Mouse (Mus musculus) kidney, embryonic 15.5 days (tissue): ENCODE measurements at regions not wholly inside any gene's neighbourhood (a gene's known extent, or its start where the extent isn't known, plus 50 kb on each side); places are given as distances from the start of the nearest gene placed in this dataset.

ENCODE experiments used
- ATAC-seq: fragments of 200-750 bp; cut with Nextera tagmentation; replicated peaks from 2 replicates; pipeline ENCODE4 v1.8.0; 2017; ENCODE audit warnings: moderate TSS enrichment; ENCODE audit not compliant: low FRiP score
- H3K27ac ChIP-seq: fragments of 300-500 bp; sonication (generic); 2 replicates; pipeline ENCODE4 v1.5.1; 2015; ENCODE audit warnings: mild to moderate bottlenecking, inconsistent platforms
- H3K27me3 ChIP-seq: fragments of 300-500 bp; sonication (generic); 2 replicates; pipeline ENCODE4 v1.6.1; 2015; ENCODE audit warnings: inconsistent platforms
- H3K36me3 ChIP-seq: fragments of 300-500 bp; sonication (generic); 2 replicates; pipeline ENCODE4 v1.6.1; 2015; ENCODE audit warnings: inconsistent platforms
- H3K4me1 ChIP-seq: fragments of 300-500 bp; sonication (generic); 2 replicates; pipeline ENCODE4 v1.6.1; 2015; ENCODE audit warnings: inconsistent platforms
- H3K4me2 ChIP-seq: fragments of 300-500 bp; sonication (generic); 2 replicates; pipeline ENCODE4 v1.6.1; 2015; ENCODE audit warnings: moderate library complexity, mild to moderate bottlenecking, inconsistent platforms
- H3K4me3 ChIP-seq: fragments of 300-500 bp; sonication (generic); replicated peaks from 2 replicates; pipeline ENCODE4 v1.5.1; 2015; ENCODE audit warnings: mild to moderate bottlenecking, inconsistent platforms
- H3K9ac ChIP-seq: fragments of 300-500 bp; sonication (generic); 2 replicates; pipeline ENCODE4 v1.6.1; 2015; ENCODE audit warnings: mild to moderate bottlenecking, inconsistent platforms
- H3K9me3 ChIP-seq: fragments of 300-500 bp; sonication (generic); replicated peaks from 2 replicates; pipeline ENCODE4 v1.6.1; 2016; ENCODE audit warnings: inconsistent platforms
- WGBS: fragments of 180-500 bp; shearing (Covaris S2); methylation state at CpG from one replicate; pipeline ENCODE4 v1.1.7; 2015; ENCODE audit warnings: mixed read lengths; 5-methylcytosine and 5-hydroxymethylcytosine counted together

GRCm38 (mm10) chr9:85439664-85440063, 112.5 kb upstream of the Tent5a start:
- no peak overlapping the region for H3K9ac ChIP-seq
- whole genome bisulfite sequencing = 51% methylated on average over 1 of the region's 1 CpGs
- H3K36me3 ChIP-seq = no peaks in the 10 kb centered on the region
- H3K4me2 ChIP-seq = no peak overlapping the region
- no peaks in the 10 kb centered on the region for H3K9me3 ChIP-seq
- no peak for ATAC-seq
- no peaks in the 10 kb centered on the region for H3K27me3 ChIP-seq
- no peaks in the 10 kb centered on the region for H3K4me1 ChIP-seq
- no peak overlapping the region for H3K27ac ChIP-seq
- no peak overlapping the region for H3K4me3 ChIP-seq

DNA sequence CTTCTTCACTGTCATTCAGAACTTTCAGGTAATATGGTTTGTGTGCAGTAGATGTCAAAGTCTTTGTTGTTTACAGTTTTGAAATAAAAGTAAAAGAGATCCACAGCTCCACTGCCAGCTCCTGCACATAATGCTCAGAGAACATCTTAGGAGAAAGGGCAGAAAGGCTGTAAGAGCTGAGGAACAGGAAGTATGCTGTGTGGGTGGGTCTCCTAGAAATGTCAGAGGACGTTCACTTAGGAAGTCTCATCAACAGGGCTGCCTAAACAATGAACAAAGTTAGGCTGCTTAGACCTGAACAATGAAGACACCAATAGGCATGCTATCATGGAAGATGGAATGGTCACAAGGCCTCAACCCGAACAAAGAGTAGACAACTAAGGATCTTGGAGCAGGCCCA, 105.1 kb upstream of the Tent5a start:
- Histone ChIP-seq H3K9me3 (no peaks in the 10 kb centered on the region), H3K4me2 (no peak overlapping the region), H3K9ac (no peak overlapping the region), H3K36me3 (no peaks in the 10 kb centered on the region), H3K27ac (no peak overlapping the region), H3K4me1 (no peaks in the 10 kb centered on the region), H3K4me3 (no peak overlapping the region), H3K27me3 (no peaks in the 10 kb centered on the region)
- WGBS = 61% methylated on average over 2 of the region's 2 CpGs
- no peak for ATAC-seq

DNA sequence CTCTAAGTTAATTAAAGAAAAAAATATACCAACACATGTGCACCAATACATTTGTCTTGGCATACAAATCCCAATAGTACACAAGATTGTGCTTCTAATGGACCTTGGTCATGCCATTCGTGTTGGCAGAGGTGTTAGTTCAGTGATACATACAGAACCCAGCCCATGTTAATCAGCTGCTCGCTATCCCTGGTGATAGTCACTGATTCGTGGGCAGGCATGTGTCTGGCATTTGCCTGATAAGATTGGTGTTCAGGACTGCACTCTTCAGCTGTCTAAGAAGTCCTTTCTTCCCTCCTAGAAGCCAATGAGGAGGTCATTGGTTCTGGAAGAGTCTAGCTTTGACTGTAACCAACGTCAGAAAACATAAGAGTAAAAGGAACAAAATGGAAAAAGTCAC, 99.7 kb upstream of the Tent5a start:
- Histone ChIP-seq H3K9me3 (no peaks in the 10 kb centered on the region), H3K27me3 (no peaks in the 10 kb centered on the region), H3K9ac (no peak overlapping the region), H3K27ac (no peak overlapping the region), H3K4me1 (no peaks in the 10 kb centered on the region), H3K4me2 (no peak overlapping the region), H3K4me3 (no peak overlapping the region), H3K36me3 (no peaks in the 10 kb centered on the region)
- 84% methylated on average over 4 of the region's 4 CpGs for WGBS
- ATAC-seq = no peak

GRCm38 (mm10) chr9:85423908-85424307, 96.8 kb upstream of the Tent5a start:
- no peaks in the 10 kb centered on the region for H3K27me3 ChIP-seq
- H3K4me3 ChIP-seq = no peak overlapping the region
- no peaks in the 10 kb centered on the region for H3K9me3 ChIP-seq
- ATAC-seq = no peak
- H3K4me1 ChIP-seq = no peaks in the 10 kb centered on the region
- H3K4me2 ChIP-seq = no peak overlapping the region
- WGBS = 88% methylated on average over 2 of the region's 2 CpGs
- no peaks in the 10 kb centered on the region for H3K36me3 ChIP-seq
- no peak overlapping the region for H3K9ac ChIP-seq
- H3K27ac ChIP-seq = no peak overlapping the region

DNA sequence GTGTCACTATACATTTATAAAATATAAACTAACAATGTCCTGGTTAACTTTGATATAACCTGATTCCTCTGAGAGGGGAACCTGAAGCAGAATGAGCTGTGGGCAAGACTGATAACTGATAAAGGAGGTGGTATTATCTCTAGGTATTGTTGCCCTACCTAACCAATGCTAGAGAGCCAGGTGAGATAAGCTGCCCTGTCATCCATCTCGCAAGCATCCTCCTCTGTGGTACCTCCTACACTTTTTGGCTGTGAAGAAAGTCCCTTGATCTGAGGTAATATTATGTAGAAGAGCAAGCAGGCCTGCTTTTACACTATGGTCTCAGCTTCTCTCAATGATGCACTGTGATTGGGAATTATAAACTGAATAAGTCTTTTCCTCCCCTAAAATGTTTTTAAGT, 87.2 kb upstream of the Tent5a start:
- no peak overlapping the region for H3K9ac ChIP-seq
- no peak overlapping the region for H3K27ac ChIP-seq
- H3K4me1 ChIP-seq = no peaks in the 10 kb centered on the region
- H3K4me2 ChIP-seq = no peak overlapping the region
- H3K27me3 ChIP-seq = no peaks in the 10 kb centered on the region
- H3K9me3 ChIP-seq = no peaks in the 10 kb centered on the region
- ATAC-seq = no peak
- H3K4me3 ChIP-seq = no peak overlapping the region
- 77% methylated on average over 1 of the region's 1 CpGs for WGBS
- H3K36me3 ChIP-seq = no peaks in the 10 kb centered on the region

DNA sequence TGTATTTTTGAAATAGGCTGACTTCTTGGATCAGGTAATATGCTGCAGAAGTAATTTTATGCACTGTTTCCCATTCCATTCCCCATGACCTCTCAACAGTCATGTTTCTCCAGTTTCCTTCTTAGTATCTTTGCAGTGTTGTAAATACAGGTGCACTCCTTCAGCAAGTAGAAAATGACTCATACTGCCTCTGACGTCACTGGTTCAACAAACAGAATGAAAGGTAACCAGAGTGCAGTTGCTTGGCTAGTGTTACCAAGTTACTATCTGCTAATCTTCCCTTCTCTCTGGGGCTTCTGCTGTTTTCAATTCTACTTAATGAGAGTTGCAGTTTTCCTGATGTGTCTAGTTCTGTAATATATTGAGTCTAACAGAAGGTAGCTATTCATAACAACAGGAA, 86.7 kb upstream of the Tent5a start:
- 8% methylated on average over 1 of the region's 1 CpGs for WGBS
- H3K4me2 ChIP-seq = no peak overlapping the region
- peak; percentile 52; the same call in 1 of the 2 replicates for ATAC-seq

GRCm38 (mm10) chr9:85410643-85411296, 83.6 kb upstream of the Tent5a start:
- 48% methylated on average over 11 of the region's 11 CpGs for WGBS
- Histone ChIP-seq H3K4me2 (no peak overlapping the region), H3K9ac (no peak overlapping the region), H3K36me3 (no peaks in the 10 kb centered on the region), H3K27ac (no peak overlapping the region), H3K9me3 (no peaks in the 10 kb centered on the region), H3K27me3 (no peaks in the 10 kb centered on the region), H3K4me3 (no peak overlapping the region), H3K4me1 (peaks cover 8% of the 10 kb centered on the region)
- no peak for ATAC-seq

More for the DNA sequence above, 86.7 kb upstream of the Tent5a start:
- Histone ChIP-seq H3K27me3 (no peaks in the 10 kb centered on the region), H3K4me3 (no peak overlapping the region), H3K9me3 (no peaks in the 10 kb centered on the region), H3K27ac (no peak overlapping the region), H3K36me3 (no peaks in the 10 kb centered on the region), H3K4me1 (no peaks in the 10 kb centered on the region), H3K9ac (no peak overlapping the region)

- H3K9me3 ChIP-seq = no peaks in the 10 kb centered on the region
These were observed 82.9 kb upstream of the Tent5a start for GRCm38 (mm10) chr9:85409974-85410506.

DNA sequence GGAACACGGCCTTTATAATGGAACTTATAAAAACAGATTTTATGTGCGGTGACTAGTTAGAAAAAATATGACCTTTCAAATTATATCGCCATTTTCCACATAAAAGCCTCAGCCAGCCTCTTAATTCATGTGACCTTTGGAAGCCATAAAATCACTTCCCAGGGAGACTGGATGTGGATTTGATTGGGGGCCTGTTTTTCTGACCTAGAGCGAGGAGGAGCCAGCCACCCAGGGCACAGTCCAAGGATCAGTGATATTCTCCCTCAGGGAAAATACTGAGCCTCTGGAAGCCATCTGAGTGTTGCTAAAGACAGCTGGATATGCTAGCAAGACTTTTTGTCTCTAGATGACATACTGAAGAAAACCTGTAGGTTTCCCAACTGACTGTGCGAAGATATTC, 81.3 kb upstream of the Tent5a start:
- ATAC-seq = peak; percentile 93
- no peaks in the 10 kb centered on the region for H3K9me3 ChIP-seq
- H3K36me3 ChIP-seq = no peaks in the 10 kb centered on the region
- H3K4me2 ChIP-seq = no peak overlapping the region
- H3K9ac ChIP-seq = no peak overlapping the region
- H3K4me1 ChIP-seq = peaks cover 8% of the 10 kb centered on the region
- H3K4me3 ChIP-seq = no peak overlapping the region
- no peak overlapping the region for H3K27ac ChIP-seq
- no peaks in the 10 kb centered on the region for H3K27me3 ChIP-seq
- WGBS = 32% methylated on average over 5 of the region's 5 CpGs

More at GRCm38 (mm10) chr9:85409974-85410506, 82.9 kb upstream of the Tent5a start:
- 78% methylated on average over 4 of the region's 4 CpGs for WGBS
- Histone ChIP-seq H3K4me3 (no peak overlapping the region), H3K36me3 (no peaks in the 10 kb centered on the region), H3K4me1 (peaks cover 8% of the 10 kb centered on the region), H3K27ac (no peak overlapping the region), H3K9ac (no peak overlapping the region), H3K27me3 (no peaks in the 10 kb centered on the region), H3K4me2 (no peak overlapping the region)
- no peak for ATAC-seq

DNA sequence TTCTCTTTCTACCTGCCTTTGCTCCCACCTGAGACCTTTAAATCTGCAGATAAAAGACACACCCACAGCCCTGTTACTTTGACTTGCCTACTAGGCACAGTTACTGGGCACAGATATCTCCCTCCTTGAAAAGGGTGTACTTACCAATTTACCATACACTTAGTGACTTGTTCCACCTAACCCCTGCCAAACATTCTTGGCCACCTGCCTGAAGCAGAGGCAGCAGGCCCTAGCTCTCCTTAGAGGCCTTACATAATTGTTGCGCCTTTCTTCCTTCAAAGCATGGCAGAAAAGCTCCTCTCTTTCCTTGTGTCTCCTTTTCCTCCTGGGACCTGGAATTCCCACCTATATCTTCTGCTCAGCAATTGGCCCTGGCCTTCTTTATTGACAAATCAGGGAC, 80.4 kb upstream of the Tent5a start:
- 94% methylated on average over 1 of the region's 1 CpGs for WGBS
- Histone ChIP-seq H3K27ac (no peak overlapping the region), H3K27me3 (no peaks in the 10 kb centered on the region), H3K4me3 (no peak overlapping the region), H3K9me3 (no peaks in the 10 kb centered on the region), H3K4me1 (peaks cover 8% of the 10 kb centered on the region), H3K36me3 (no peaks in the 10 kb centered on the region), H3K9ac (no peak overlapping the region), H3K4me2 (no peak overlapping the region)
- no peak for ATAC-seq

DNA sequence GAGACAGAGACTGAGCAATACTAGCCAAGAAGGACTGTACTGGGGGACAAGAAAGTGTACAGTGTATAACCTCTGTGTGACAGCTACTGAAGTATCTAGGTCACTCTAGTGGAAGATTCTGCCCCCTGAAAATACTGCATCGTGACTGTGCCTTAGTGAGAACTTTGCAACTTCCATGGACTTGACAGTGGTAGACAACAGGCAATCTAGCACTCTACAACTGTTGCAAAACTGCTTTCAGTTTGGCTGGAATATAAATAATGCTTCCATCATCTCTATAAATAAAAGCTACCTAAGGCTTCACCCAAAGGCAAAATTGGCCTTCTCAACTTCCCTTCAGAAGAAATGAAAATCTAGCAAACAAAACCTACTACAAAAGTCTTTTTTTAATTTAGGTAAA, 74.6 kb upstream of the Tent5a start:
- H3K27me3 ChIP-seq = no peaks in the 10 kb centered on the region
- no peak overlapping the region for H3K27ac ChIP-seq
- H3K9me3 ChIP-seq = no peaks in the 10 kb centered on the region
- H3K4me2 ChIP-seq = no peak overlapping the region
- 78% methylated on average over 1 of the region's 1 CpGs for WGBS
- ATAC-seq = no peak
- H3K4me1 ChIP-seq = peaks cover 10% of the 10 kb centered on the region
- H3K9ac ChIP-seq = no peak overlapping the region
- no peak overlapping the region for H3K4me3 ChIP-seq
- H3K36me3 ChIP-seq = no peaks in the 10 kb centered on the region

GRCm38 (mm10) chr9:85400600-85401313, 73.6 kb upstream of the Tent5a start:
- Histone ChIP-seq H3K9me3 (no peaks in the 10 kb centered on the region), H3K27ac (no peak overlapping the region), H3K9ac (no peak overlapping the region), H3K4me3 (no peak overlapping the region), H3K4me2 (no peak overlapping the region; the same call in 1 of the 2 replicates), H3K36me3 (no peaks in the 10 kb centered on the region), H3K27me3 (no peaks in the 10 kb centered on the region), H3K4me1 (peaks cover 10% of the 10 kb centered on the region)
- no peak for ATAC-seq
- WGBS = 45% methylated on average over 12 of the region's 12 CpGs
